Mouse (Mus musculus) heart, adult 2 months (tissue): ENCODE measurements at regions not wholly inside any gene's neighbourhood (a gene's known extent, or its start where the extent isn't known, plus 50 kb on each side); places are given as distances from the start of the nearest gene placed in this dataset.

ENCODE experiments used
- CTCF ChIP-seq: fragments of 200-600 bp; IDR thresholded peaks from 2 replicates; pipeline ENCODE4 v1.8.1; 2022; ENCODE audit warnings: antibody characterized with exemption, mild to moderate bottlenecking, moderate library complexity
- EP300 ChIP-seq: fragments of 200-500 bp; IDR thresholded peaks from 2 replicates; pipeline ENCODE4 v1.6.1; 2011; ENCODE audit warnings: low read depth, low read length, control low read depth; ENCODE audit not compliant: insufficient read depth
- POLR2A ChIP-seq: fragments of 200-500 bp; IDR thresholded peaks from 2 replicates; pipeline ENCODE4 v1.6.1; 2011; ENCODE audit warnings: mild to moderate bottlenecking, low read depth, low read length, control low read depth; ENCODE audit not compliant: insufficient read depth

GRCm38 (mm10) chr10:111827246-111827645, 145.2 kb upstream of the Krr1 start:
- TF ChIP-seq CTCF: no peak
- TF ChIP-seq POLR2A: no peak
- no peak for TF ChIP-seq EP300
